Mouse (Mus musculus): ENCODE measurements around the gene Coro1b. TPM values are rescaled to one million over a fixed set of nuclear protein-coding genes. Genes with fewer than 3 reads are reported as not detected.
"Not testable (repeated sequence)": the region's sequence is repeated elsewhere in the genome, so short reads cannot be mapped to it uniquely, and the experiment has no call there.

Gene Coro1b
- polyA plus RNA-seq, 1 experiment from 2014 or later: 164 TPM

GRCm38 (mm10) chr19:4122411-4123370, 25.7 kb upstream of the Coro1b start:
- Histone ChIP-seq H3K27ac (no peak overlapping the region), H3K9ac (ENCODE audit: low read depth, low read length) (no peak overlapping the region), H3K9me3 (replicated peaks; ENCODE audit: low read length) (no peaks in the 10 kb centered on the region), H3K4me2 (ENCODE audit: low read length) (no peak overlapping the region), H3K27me3 (ENCODE audit: insufficient read depth, low read length) (no peaks in the 10 kb centered on the region), H3K4me3 (replicated peaks; ENCODE audit: low read depth, low read length) (no peak overlapping the region), H3K36me3 (ENCODE audit: insufficient read depth, low read length) (no peaks in the 10 kb centered on the region; the same call in 1 of the 2 replicates), H3K4me1 (replicated peaks; ENCODE audit: insufficient read depth, low read length) (peaks cover 22% of the 10 kb centered on the region)
- no peak for TF ChIP-seq CTCF (IDR thresholded peaks at IDR 0.05; ENCODE audit: low read depth)
- 84% methylated on average over 7 of the region's 7 CpGs for WGBS
- no peak for DNase-seq (ENCODE audit: low spot score)
- no peak for ATAC-seq (replicated peaks; ENCODE audit: low FRiP score, low read depth)

DNA sequence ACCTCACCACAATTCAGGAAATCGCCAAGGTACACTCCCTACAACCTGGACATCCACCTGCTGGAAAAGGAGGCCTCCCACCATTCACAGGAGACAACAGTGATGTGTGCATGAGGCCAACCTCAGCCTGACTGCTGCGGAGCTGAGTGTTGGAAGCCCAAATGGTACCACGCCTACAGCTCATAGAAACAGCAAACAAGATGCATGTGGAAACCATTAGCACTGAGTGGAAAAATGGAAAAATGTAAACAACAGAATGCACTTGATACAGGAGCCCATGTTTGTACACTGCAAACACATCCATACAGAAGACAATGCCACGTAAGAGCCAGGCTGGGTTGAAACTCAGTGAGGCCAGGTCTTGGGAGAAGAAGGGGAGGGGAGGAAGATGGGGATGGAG, 24.0 kb upstream of the Coro1b start:
- Histone ChIP-seq H3K4me1 (replicated peaks; ENCODE audit: insufficient read depth, low read length) (peaks cover 22% of the 10 kb centered on the region), H3K9ac (ENCODE audit: low read depth, low read length) (no peak overlapping the region), H3K27me3 (ENCODE audit: insufficient read depth, low read length) (no peaks in the 10 kb centered on the region), H3K4me3 (replicated peaks; ENCODE audit: low read depth, low read length) (no peak overlapping the region), H3K4me2 (ENCODE audit: low read length) (no peak overlapping the region), H3K27ac (no peak overlapping the region), H3K36me3 (ENCODE audit: insufficient read depth, low read length) (peaks cover 6% of the 10 kb centered on the region), H3K9me3 (replicated peaks; ENCODE audit: low read length) (no peaks in the 10 kb centered on the region)
- DNase-seq (ENCODE audit: low spot score): no peak
- WGBS: 72% methylated on average over 4 of the region's 4 CpGs
- no peak for ATAC-seq (replicated peaks; ENCODE audit: low FRiP score, low read depth)
- TF ChIP-seq CTCF (IDR thresholded peaks at IDR 0.05; ENCODE audit: low read depth): no peak

DNA sequence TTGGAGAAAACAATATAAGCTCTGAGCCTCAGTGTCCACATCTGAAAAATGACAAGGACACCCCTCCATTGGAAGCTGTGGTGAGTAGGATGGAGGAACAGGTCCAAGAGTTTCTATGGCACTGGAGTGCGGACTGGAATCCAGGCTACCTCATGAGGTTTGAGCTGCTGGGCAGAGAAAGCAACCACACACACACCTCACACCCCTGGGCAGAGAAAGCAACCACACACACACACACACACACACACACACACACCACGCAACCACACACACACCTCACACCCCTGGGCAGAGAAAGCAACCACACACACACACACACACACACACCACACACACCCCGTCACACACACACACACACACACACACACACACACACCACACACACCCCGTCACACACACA, 23.2 kb upstream of the Coro1b start:
- peak; percentile 15; the same call in 1 of the 2 replicates for ATAC-seq (replicated peaks; ENCODE audit: low FRiP score, low read depth)
- H3K4me2 ChIP-seq (ENCODE audit: low read length): peak overlapping the region; percentile 84
- H3K4me3 ChIP-seq (replicated peaks; ENCODE audit: low read depth, low read length): peak overlapping the region; percentile 77
- peaks cover 21% of the 10 kb centered on the region for H3K4me1 ChIP-seq (replicated peaks; ENCODE audit: insufficient read depth, low read length)
- DNase-seq (ENCODE audit: low spot score); H3K9me3 ChIP-seq (replicated peaks; ENCODE audit: low read length); H3K27me3 ChIP-seq (ENCODE audit: insufficient read depth, low read length): not testable (repeated sequence)
- 16% methylated on average over 2 of the region's 4 CpGs for WGBS
- H3K9ac ChIP-seq (ENCODE audit: low read depth, low read length): peak overlapping the region; percentile 91
- H3K27ac ChIP-seq: peak overlapping the region; percentile 54; the same call in 1 of the 2 replicates
- peaks cover 11% of the 10 kb centered on the region for H3K36me3 ChIP-seq (ENCODE audit: insufficient read depth, low read length)

- Histone ChIP-seq H3K9ac (ENCODE audit: low read depth, low read length) (peak within 1 kb of the TSS; percentile 91), H3K4me3 (replicated peaks; ENCODE audit: low read depth, low read length) (peak within 1 kb of the TSS; percentile 77), H3K27me3 (ENCODE audit: insufficient read depth, low read length) (no peaks in the 10 kb centered on the region), H3K36me3 (ENCODE audit: insufficient read depth, low read length) (peaks cover 11% of the 10 kb centered on the region), H3K4me2 (ENCODE audit: low read length) (peak within 1 kb of the TSS; percentile 84), H3K9me3 (replicated peaks; ENCODE audit: low read length) (no peaks in the 10 kb centered on the region), H3K27ac (peak within 1 kb of the TSS; percentile 66), H3K4me1 (replicated peaks; ENCODE audit: insufficient read depth, low read length) (peaks cover 14% of the 10 kb centered on the region; the same call in 1 of the 2 replicates)
- TF ChIP-seq CTCF (IDR thresholded peaks at IDR 0.05; ENCODE audit: low read depth): peak; percentile 78
- DNase-seq (ENCODE audit: low spot score) (peak; percentile 100), ATAC-seq (replicated peaks; ENCODE audit: low FRiP score, low read depth) (peak; percentile 94)
- WGBS: under 1% methylated on average over 64 of the region's 64 CpGs
These were observed 22.4 kb upstream of the Coro1b start, which contains the start of gene Aip for GRCm38 (mm10) chr19:4125741-4126696. Gene Aip (minus strand): TSS chr19:4125858.

GRCm38 (mm10) chr19:4126759-4127495, 21.5 kb upstream of the Coro1b start:
- 34% methylated on average over 7 of the region's 7 CpGs for WGBS

More at GRCm38 (mm10) chr19:4126759-4127495, 21.5 kb upstream of the Coro1b start:
- ATAC-seq (replicated peaks; ENCODE audit: low FRiP score, low read depth) (no peak), DNase-seq (ENCODE audit: low spot score) (peak; percentile 19)
- H3K27me3 ChIP-seq (ENCODE audit: insufficient read depth, low read length): no peaks in the 10 kb centered on the region
- H3K9ac ChIP-seq (ENCODE audit: low read depth, low read length): peak overlapping the region; percentile 91
- peaks cover 20% of the 10 kb centered on the region for H3K36me3 ChIP-seq (ENCODE audit: insufficient read depth, low read length)
- peaks cover 13% of the 10 kb centered on the region; the same call in 1 of the 2 replicates for H3K4me1 ChIP-seq (replicated peaks; ENCODE audit: insufficient read depth, low read length)
- H3K9me3 ChIP-seq (replicated peaks; ENCODE audit: low read length): no peaks in the 10 kb centered on the region
- no peak for TF ChIP-seq CTCF (IDR thresholded peaks at IDR 0.05; ENCODE audit: low read depth)
- peak overlapping the region; percentile 66; the same call in 1 of the 2 replicates for H3K27ac ChIP-seq
- H3K4me3 ChIP-seq (replicated peaks; ENCODE audit: low read depth, low read length): peak overlapping the region; percentile 77
- peak overlapping the region; percentile 84 for H3K4me2 ChIP-seq (ENCODE audit: low read length)
